Mouse (Mus musculus): ENCODE data around the gene Zdhhc9. TPM values are rescaled to one million over a fixed set of nuclear protein-coding genes. Genes with fewer than 3 reads are reported as not detected.

Zdhhc9 gene
- polyA plus RNA-seq, 1 experiment: 16.6 TPM

DNA sequence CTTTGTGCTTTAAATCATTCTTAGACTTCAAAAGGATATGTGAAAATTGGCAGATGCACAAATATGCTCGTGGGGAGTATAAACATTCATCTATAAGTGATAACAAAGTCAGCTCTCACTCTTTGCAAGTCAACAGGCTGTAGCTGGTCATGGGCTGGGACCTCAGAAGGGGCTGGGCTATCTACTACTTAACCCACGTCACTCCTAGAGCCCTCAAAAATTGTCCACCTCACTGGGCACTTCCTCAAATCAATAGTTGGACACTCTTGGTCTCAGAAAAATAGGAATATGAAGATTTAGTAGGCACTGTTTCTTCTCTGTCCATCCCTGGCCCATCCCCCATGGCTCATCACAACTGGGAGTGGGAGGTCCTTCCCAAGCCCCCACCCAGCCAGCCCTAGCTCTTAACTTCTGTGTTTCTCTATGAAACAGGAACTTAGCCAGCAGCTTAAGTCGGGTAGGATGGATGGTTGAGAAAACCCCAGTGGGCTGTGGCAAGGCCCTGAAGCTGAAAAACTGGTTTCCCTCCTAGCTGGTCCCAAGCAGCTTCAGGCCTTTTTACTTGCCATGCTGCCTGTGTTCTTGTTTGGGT is 68.3 kb downstream of the Zdhhc9 start:
- TF ChIP-seq REST (IDR thresholded peaks at IDR 0.05; ENCODE audit: insufficient read depth, insufficient read length) (no peak), MYOD1 (IDR thresholded peaks at IDR 0.05; ENCODE audit: control insufficient read depth in 1 of 3, insufficient read length in 2 of 3, low read depth in 2 of 3) (no peak), CEBPB (IDR thresholded peaks at IDR 0.05; ENCODE audit: insufficient read depth, poor library complexity, severe bottlenecking) (no peak), TCF3 (IDR thresholded peaks at IDR 0.05; ENCODE audit: insufficient read length, low read depth) (no peak), POLR2A (IDR thresholded peaks at IDR 0.05; ENCODE audit: insufficient read length, low read depth) (no peak)
- Histone ChIP-seq H3K27me3 (ENCODE audit: control insufficient read depth, insufficient read depth, insufficient read length) (peaks cover 4% of the 10 kb centered on the region), H3K36me3 (ENCODE audit: control insufficient read depth, insufficient read depth) (no peaks in the 10 kb centered on the region), H3ac (ENCODE audit: control insufficient read depth, insufficient read length) (no peak overlapping the region), H3K79me2 (ENCODE audit: control insufficient read depth, insufficient read depth) (no peaks in the 10 kb centered on the region), H3K4me2 (ENCODE audit: low read depth) (no peak overlapping the region), H3K4me3 (no peak overlapping the region)

GRCm38 (mm10) chrX:48139368-48140285 is 69.1 kb downstream of the Zdhhc9 start:
- no peak overlapping the region for H3K4me2 ChIP-seq (ENCODE audit: low read depth)
- H3K36me3 ChIP-seq (ENCODE audit: control insufficient read depth, insufficient read depth): no peaks in the 10 kb centered on the region
- H3ac ChIP-seq (ENCODE audit: control insufficient read depth, insufficient read length): no peak overlapping the region
- TF ChIP-seq MYOD1 (IDR thresholded peaks at IDR 0.05; ENCODE audit: control insufficient read depth in 1 of 3, insufficient read length in 2 of 3, low read depth in 2 of 3) (no peak), REST (IDR thresholded peaks at IDR 0.05; ENCODE audit: insufficient read depth, insufficient read length) (no peak), TCF12 (IDR thresholded peaks at IDR 0.05; ENCODE audit: insufficient read depth, poor library complexity, severe bottlenecking) (no peak), E2F4 (IDR thresholded peaks at IDR 0.05; ENCODE audit: insufficient read depth) (no peak), SRF (IDR thresholded peaks at IDR 0.05; ENCODE audit: control insufficient read depth, insufficient read length, low read depth) (no peak), POLR2A (IDR thresholded peaks at IDR 0.05; ENCODE audit: insufficient read length, low read depth) (no peak), MYOG (IDR thresholded peaks at IDR 0.05; ENCODE audit: control insufficient read depth in 1 of 3, insufficient read depth in 1 of 3, insufficient read length in 2 of 3, low read depth in 2 of 3) (no peak), POLR2AphosphoS2 (IDR thresholded peaks at IDR 0.05; ENCODE audit: insufficient read length, low read depth) (no peak), USF1 (IDR thresholded peaks at IDR 0.05; ENCODE audit: low read depth) (no peak), CEBPB (IDR thresholded peaks at IDR 0.05; ENCODE audit: insufficient read depth, poor library complexity, severe bottlenecking) (no peak), TCF3 (IDR thresholded peaks at IDR 0.05; ENCODE audit: insufficient read length, low read depth) (no peak), MAX (IDR thresholded peaks at IDR 0.05; ENCODE audit: low read depth) (no peak)
- peaks cover 4% of the 10 kb centered on the region for H3K27me3 ChIP-seq (ENCODE audit: control insufficient read depth, insufficient read depth, insufficient read length)
- no peak overlapping the region for H3K4me3 ChIP-seq
- H3K79me2 ChIP-seq (ENCODE audit: control insufficient read depth, insufficient read depth): no peaks in the 10 kb centered on the region

DNA sequence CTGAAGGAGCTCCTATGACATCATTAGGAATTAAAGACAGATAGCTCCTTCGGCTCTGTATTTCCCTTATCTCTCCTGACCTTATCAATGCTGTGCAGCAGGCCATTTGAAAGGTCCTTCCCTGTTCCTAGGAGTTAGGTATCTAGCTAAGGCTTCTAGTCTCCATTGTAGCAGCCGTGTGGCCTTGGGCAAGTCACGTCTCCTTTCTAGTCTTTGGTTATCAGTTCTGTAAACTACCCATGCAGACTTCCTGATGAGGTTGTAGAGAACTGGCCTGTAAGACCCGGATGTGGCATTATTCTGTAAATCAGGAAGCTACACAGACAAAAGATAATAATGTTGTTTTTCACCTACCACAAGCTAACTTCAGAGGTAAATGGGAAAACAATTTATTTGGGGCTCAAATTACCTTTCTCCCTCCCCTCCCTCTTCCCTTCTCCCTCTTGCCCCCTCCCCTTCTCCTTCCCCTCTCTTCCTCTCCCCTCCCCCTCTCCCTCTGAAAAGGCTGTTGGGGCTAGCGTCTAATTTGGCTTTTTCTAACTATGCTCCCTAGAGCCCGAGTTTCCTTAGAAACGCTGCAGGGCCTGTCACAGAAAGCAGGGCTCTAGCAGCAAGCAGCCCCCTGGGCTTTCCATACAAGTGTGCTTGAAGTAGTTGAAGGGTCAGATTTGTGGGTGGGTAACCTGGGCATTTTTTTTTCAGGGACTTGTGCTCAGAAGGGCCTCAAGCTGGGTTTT is 70.0 kb downstream of the Zdhhc9 start:
- H3K36me3 ChIP-seq (ENCODE audit: control insufficient read depth, insufficient read depth): no peaks in the 10 kb centered on the region
- no peak overlapping the region for H3ac ChIP-seq (ENCODE audit: control insufficient read depth, insufficient read length)
- H3K27me3 ChIP-seq (ENCODE audit: control insufficient read depth, insufficient read depth, insufficient read length): peaks cover 4% of the 10 kb centered on the region
- TF ChIP-seq CEBPB (IDR thresholded peaks at IDR 0.05; ENCODE audit: insufficient read depth, poor library complexity, severe bottlenecking) (no peak), E2F4 (IDR thresholded peaks at IDR 0.05; ENCODE audit: insufficient read depth) (no peak), POLR2A (IDR thresholded peaks at IDR 0.05; ENCODE audit: insufficient read length, low read depth) (no peak), SRF (IDR thresholded peaks at IDR 0.05; ENCODE audit: control insufficient read depth, insufficient read length, low read depth) (no peak), MYOD1 (IDR thresholded peaks at IDR 0.05; ENCODE audit: control insufficient read depth in 1 of 3, insufficient read length in 2 of 3, low read depth in 2 of 3) (no peak), TCF12 (IDR thresholded peaks at IDR 0.05; ENCODE audit: insufficient read depth, poor library complexity, severe bottlenecking) (no peak), TCF3 (IDR thresholded peaks at IDR 0.05; ENCODE audit: insufficient read length, low read depth) (no peak), MYOG (IDR thresholded peaks at IDR 0.05; ENCODE audit: control insufficient read depth in 1 of 3, insufficient read depth in 1 of 3, insufficient read length in 2 of 3, low read depth in 2 of 3) (no peak), REST (IDR thresholded peaks at IDR 0.05; ENCODE audit: insufficient read depth, insufficient read length) (no peak), POLR2AphosphoS2 (IDR thresholded peaks at IDR 0.05; ENCODE audit: insufficient read length, low read depth) (no peak), MAX (IDR thresholded peaks at IDR 0.05; ENCODE audit: low read depth) (no peak), USF1 (IDR thresholded peaks at IDR 0.05; ENCODE audit: low read depth) (no peak)
- no peak overlapping the region for H3K4me3 ChIP-seq
- no peaks in the 10 kb centered on the region for H3K79me2 ChIP-seq (ENCODE audit: control insufficient read depth, insufficient read depth)
- no peak overlapping the region for H3K4me2 ChIP-seq (ENCODE audit: low read depth)

DNA sequence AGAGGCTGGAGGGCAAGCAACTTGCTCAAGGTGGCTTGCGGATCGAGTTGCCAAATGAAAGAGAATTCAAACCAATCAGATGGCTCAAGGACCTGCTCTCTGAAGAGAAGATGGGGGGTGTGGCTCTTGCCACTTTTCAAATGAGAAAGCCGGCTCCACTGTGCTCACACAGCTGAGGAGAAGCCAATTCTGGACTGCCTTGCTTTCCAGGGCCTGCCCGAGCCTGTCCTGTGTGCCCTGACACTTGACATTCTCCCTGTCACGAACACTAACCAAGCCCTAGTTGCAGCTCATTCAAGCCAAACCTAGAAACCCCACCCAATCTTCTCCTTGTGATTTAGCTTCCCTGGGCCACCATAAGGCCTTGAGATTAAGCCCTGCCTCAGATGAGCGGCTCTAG is 70.7 kb downstream of the Zdhhc9 start:
- Histone ChIP-seq H3K36me3 (ENCODE audit: control insufficient read depth, insufficient read depth) (no peaks in the 10 kb centered on the region), H3K4me3 (no peak overlapping the region), H3ac (ENCODE audit: control insufficient read depth, insufficient read length) (no peak overlapping the region), H3K79me2 (ENCODE audit: control insufficient read depth, insufficient read depth) (no peaks in the 10 kb centered on the region), H3K4me2 (ENCODE audit: low read depth) (no peak overlapping the region), H3K27me3 (ENCODE audit: control insufficient read depth, insufficient read depth, insufficient read length) (peaks cover 4% of the 10 kb centered on the region)
- no peak for TF ChIP-seq MYOD1 (IDR thresholded peaks at IDR 0.05; ENCODE audit: control insufficient read depth in 1 of 3, insufficient read length in 2 of 3, low read depth in 2 of 3)
